Mouse (Mus musculus): ENCODE measurements around the gene Lipt1. TPM values are rescaled to one million over a fixed set of nuclear protein-coding genes. Genes with fewer than 3 reads are reported as not detected.

Lipt1 gene
- polyA plus RNA-seq (2015; fragmentation: Nextera tagmentation; extraction: Ambion mirVana): 6.8 and 7.2 TPM in 2 replicates

GRCm38 (mm10) chr1:37871704-37872103 is at the start of gene Lipt1:
Lipt1 (plus strand) TSS chr1:37871738.

DNA sequence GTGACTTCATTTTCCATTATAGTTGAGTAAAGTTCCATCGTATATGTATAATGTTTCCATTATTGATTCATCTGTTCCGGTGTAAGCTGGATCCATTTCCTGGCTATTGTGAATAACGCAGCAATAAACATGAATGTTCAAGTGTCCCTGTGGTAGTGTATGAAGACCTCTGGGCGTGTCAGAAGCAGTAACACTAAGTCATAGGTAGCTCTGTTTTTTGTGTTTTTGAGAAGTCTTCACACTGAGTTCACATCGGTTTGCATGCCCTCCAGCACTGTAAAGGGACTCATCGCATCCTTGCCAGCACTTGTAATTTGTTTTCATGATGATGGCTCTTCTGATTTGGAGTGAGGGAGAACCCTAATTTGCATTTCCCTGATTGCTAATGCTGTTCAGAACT is 5.3 kb upstream of the Lipt1 start, which contains the start of gene Tsga10:
Gene Tsga10, minus strand, starts transcription at position 144 of the 400 bp plus-strand sequence.

DNA sequence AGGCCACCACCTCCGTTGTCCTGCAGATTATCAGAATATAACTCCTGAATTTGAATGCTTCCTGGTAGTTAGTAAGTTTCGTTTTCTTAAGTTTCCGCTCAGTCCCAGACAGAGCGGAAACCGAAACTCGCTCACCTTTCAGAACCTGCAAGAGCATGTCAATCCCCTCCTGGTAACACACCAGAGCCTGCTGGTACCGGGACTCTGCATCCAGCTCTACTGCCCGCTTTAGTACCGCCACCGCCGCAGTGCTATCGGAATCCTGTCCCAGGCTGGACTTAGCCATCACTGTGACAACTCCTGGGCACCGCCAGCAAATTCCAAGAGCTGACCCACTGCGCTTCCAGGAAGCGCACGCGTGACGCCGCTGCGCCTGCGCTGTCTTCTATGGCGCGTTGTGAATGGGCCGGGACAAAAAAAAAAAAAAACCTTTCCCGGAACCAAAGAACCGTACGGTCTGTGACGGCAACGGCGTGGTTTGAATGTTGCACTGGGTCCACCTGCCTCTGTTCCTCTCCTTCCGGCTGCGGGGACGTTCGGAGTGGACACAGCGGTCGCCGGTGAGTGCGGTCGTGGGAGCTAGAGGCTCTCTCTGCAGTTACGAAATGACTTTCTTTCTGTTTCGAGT is 18.6 kb downstream of the Lipt1 start, which contains the start of the genes Mitd1 and Mrpl30:
Gene Mitd1, minus strand, starts transcription at position 387 of the 628 bp plus-strand sequence.
Gene Mrpl30, plus strand, starts transcription at position 453 of the 628 bp plus-strand sequence.

DNA sequence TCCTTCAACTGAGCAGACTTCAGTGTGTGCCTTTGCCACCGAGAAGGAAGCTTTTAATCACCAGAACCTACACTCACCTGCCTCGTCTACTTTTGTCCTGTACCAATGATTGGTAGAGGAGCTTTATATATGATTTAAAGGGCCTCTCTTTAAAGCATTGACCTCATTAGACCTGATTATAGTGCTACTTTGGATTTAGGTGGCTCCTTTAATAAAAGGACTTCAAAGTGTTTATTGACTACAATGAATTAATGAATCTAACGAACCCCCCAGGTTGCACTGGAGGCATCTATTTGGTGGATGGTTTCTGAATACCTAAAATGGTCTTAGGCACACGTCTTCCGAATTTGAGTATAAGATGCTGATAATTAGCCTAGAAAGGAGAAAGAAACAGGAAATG is 44.9 kb downstream of the Lipt1 start, which contains the start of gene Lyg2:
Gene Lyg2, minus strand, starts transcription at position 101 of the 400 bp plus-strand sequence.

Other genes starting within 250 kb of the Lipt1 start
- gene 2010300C02Rik, start 151.7 kb upstream of the Lipt1 start, polyA plus RNA-seq (2015; fragmentation: Nextera tagmentation; extraction: Ambion mirVana): 4.3 and 4.6 TPM in 2 replicates
- gene Tsga10, start 5.3 kb upstream of the Lipt1 start, polyA plus RNA-seq (2015; fragmentation: Nextera tagmentation; extraction: Ambion mirVana): 5.3 and 6.2 TPM in 2 replicates
- gene Mitd1, start 18.7 kb downstream of the Lipt1 start, polyA plus RNA-seq (2015; fragmentation: Nextera tagmentation; extraction: Ambion mirVana): 10.9 and 14.3 TPM in 2 replicates
- gene Mrpl30, start 18.7 kb downstream of the Lipt1 start, polyA plus RNA-seq (2015; fragmentation: Nextera tagmentation; extraction: Ambion mirVana): 306 and 307 TPM in 2 replicates
- gene Lyg2, start 44.8 kb downstream of the Lipt1 start, polyA plus RNA-seq (2015; fragmentation: Nextera tagmentation; extraction: Ambion mirVana): 0.09 TPM in 1 of 2 replicates, not detected in the other
- gene Lyg1, start 86.0 kb downstream of the Lipt1 start, polyA plus RNA-seq (2015; fragmentation: Nextera tagmentation; extraction: Ambion mirVana): not detected in 2 replicates
- 114 and 121 TPM in 2 replicates for gene Txndc9, start 126.2 kb downstream of the Lipt1 start, polyA plus RNA-seq (2015; fragmentation: Nextera tagmentation; extraction: Ambion mirVana)
- 18.2 and 19.1 TPM in 2 replicates for gene Eif5b, start 126.3 kb downstream of the Lipt1 start, polyA plus RNA-seq (2015; fragmentation: Nextera tagmentation; extraction: Ambion mirVana)